Mouse (Mus musculus) C2C12 (cell line): Measurements from ENCODE around the gene Serpina6. TPM values are rescaled to one million over a fixed set of nuclear protein-coding genes. Genes with fewer than 3 reads are reported as not detected.

ENCODE experiments used
- H3K27me3 ChIP-seq: one replicate; pipeline ENCODE4 v1.6.1; 2011; ENCODE audit not compliant: control insufficient read depth, insufficient read depth, insufficient read length
- H3K36me3 ChIP-seq: one replicate; pipeline ENCODE4 v1.6.1; 2011; ENCODE audit not compliant: control insufficient read depth, insufficient read depth
- H3K4me3 ChIP-seq: one replicate; pipeline ENCODE4 v1.5.1; 2011; ENCODE audit warnings: mild to moderate bottlenecking, control low read depth; ENCODE audit not compliant: poor library complexity, insufficient read depth, severe bottlenecking
- H3K79me2 ChIP-seq: one replicate; pipeline ENCODE4 v1.6.1; 2011; ENCODE audit not compliant: control insufficient read depth, insufficient read depth
- H3K79me3 ChIP-seq: one replicate; pipeline ENCODE4 v1.6.1; 2011; ENCODE audit warnings: low read depth, control low read depth
- H3ac ChIP-seq: one replicate; pipeline ENCODE3; 2011; ENCODE audit warnings: low read depth; ENCODE audit not compliant: control insufficient read depth, insufficient read length
- CEBPB ChIP-seq: IDR thresholded peaks from one replicate; pipeline ENCODE4 v1.6.1; 2011; ENCODE audit warnings: low read depth, mild to moderate bottlenecking, control low read depth, moderate library complexity
- CTCF ChIP-seq: IDR thresholded peaks from one replicate; pipeline ENCODE4 v1.5.1; 2011; ENCODE audit not compliant: control insufficient read depth, insufficient read depth, insufficient read length
- FOSL1 ChIP-seq: IDR thresholded peaks from one replicate; pipeline ENCODE4 v1.8.0; 2011; ENCODE audit warnings: mild to moderate bottlenecking, low read length; ENCODE audit not compliant: poor library complexity, insufficient read depth, severe bottlenecking
- MAX ChIP-seq: IDR thresholded peaks from one replicate; pipeline ENCODE4 v1.6.1; 2011; ENCODE audit warnings: mild to moderate bottlenecking, control low read depth
- MYOD1 ChIP-seq: IDR thresholded peaks from one replicate; pipeline ENCODE4 v1.6.1; 2011; ENCODE audit warnings: low read depth; ENCODE audit not compliant: control insufficient read depth, insufficient read length
- MYOG ChIP-seq: IDR thresholded peaks from one replicate; pipeline ENCODE4 v1.6.1; 2011; ENCODE audit not compliant: control insufficient read depth, insufficient read length; ENCODE audit errors: extremely low read depth
- USF1 ChIP-seq: IDR thresholded peaks from one replicate; pipeline ENCODE4 v1.6.1; 2011; ENCODE audit warnings: low read depth, mild to moderate bottlenecking, control low read depth, moderate library complexity
- polyA plus RNA-seq: library from polyadenylated mRNA; unstranded; fragments of >200 nt; fragmentation: generic; extraction: Trizol; gene quantifications from one replicate; pipeline ENCODE4 v1.2.1, GENCODE M21; 2012; ENCODE audit warnings: missing spikeins

Serpina6 gene
- polyA plus RNA-seq, 1 experiment, result 0.06 TPM

DNA sequence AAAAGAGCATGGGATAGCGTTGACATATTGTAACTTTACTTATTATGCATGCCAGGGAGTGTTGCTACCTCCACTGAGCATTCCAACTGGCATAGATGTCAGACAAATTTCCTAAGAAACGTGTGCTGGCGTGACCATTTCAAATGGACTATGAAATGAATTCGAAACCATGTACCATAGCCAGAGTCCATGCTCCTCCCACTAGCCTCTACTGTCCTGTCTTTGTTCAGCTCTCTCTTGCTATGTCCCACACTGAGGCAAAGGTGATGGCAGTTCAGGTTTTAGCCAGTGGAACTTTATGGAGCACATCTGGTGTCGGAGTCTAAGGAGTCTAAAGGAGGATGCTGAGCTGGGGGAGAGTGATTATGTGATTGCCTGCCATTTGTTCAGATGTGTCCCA, 3.1 kb upstream of the Serpina6 start:
- Histone ChIP-seq H3K27me3 (no peaks in the 10 kb centered on the region), H3K36me3 (no peaks in the 10 kb centered on the region), H3K79me2 (no peaks in the 10 kb centered on the region), H3K79me3 (no peaks in the 10 kb centered on the region), H3K4me3 (no peak overlapping the region), H3ac (no peak overlapping the region)
- TF ChIP-seq USF1 (no peak), MAX (no peak), CTCF (no peak), MYOG (no peak), FOSL1 (no peak), CEBPB (no peak), MYOD1 (no peak)

DNA sequence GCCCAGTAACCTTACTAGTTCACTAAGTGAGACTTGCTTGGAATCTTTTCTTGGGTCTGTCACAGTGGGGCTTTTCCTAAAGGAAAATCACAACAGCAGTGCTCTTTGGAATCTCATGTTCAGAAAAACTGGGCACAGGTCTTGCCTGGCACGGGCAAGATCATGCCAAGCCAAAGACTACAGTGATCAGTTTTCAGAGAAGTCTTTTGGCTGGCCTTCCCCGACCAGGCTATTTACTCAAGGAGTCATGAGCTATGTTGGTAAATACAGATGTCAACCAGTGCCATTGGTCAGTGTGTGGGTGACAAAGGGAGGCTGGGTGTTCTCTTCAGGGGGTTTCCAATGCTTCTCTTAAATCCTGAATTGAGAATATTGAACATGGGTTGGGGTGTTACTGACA, 2.2 kb upstream of the Serpina6 start:
- no peaks in the 10 kb centered on the region for H3K27me3 ChIP-seq
- H3K36me3 ChIP-seq, result no peaks in the 10 kb centered on the region
- H3K79me2 ChIP-seq, result no peaks in the 10 kb centered on the region
- no peak overlapping the region for H3ac ChIP-seq
- H3K79me3 ChIP-seq, result no peaks in the 10 kb centered on the region
- no peak overlapping the region for H3K4me3 ChIP-seq
- TF ChIP-seq MAX, result no peak
- no peak for TF ChIP-seq FOSL1
- no peak for TF ChIP-seq CEBPB
- no peak for TF ChIP-seq USF1
- no peak for TF ChIP-seq CTCF
- TF ChIP-seq MYOD1, result no peak
- no peak for TF ChIP-seq MYOG

DNA sequence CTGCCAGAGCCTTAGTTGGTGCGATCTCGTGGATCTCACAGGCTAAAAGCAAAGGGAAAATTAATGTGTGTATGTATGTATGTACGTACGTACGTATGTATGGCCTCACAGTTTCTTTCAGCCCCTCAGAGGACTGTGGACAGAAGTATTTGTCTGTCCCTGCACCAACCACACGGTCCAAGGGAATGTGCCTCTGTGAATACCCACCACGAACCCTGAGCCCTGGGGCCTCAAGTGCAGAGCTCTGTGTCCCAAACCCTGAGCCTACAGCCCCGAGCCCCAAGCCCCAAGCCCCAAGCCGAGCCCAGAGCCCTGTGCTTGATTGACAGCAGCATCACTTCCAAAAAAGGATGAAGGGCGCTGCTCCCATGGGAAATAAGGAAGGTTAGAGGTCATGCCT, 979 bp upstream of the Serpina6 start:
- no peak for TF ChIP-seq CTCF
- TF ChIP-seq USF1, result no peak
- TF ChIP-seq MYOD1, result no peak
- no peak for TF ChIP-seq MAX
- TF ChIP-seq FOSL1, result no peak
- no peak for TF ChIP-seq CEBPB
- no peak for TF ChIP-seq MYOG
- Histone ChIP-seq H3K36me3 (no peaks in the 10 kb centered on the region), H3K79me3 (no peaks in the 10 kb centered on the region), H3K27me3 (no peaks in the 10 kb centered on the region), H3K79me2 (no peaks in the 10 kb centered on the region), H3K4me3 (no peak overlapping the region), H3ac (no peak overlapping the region)

DNA sequence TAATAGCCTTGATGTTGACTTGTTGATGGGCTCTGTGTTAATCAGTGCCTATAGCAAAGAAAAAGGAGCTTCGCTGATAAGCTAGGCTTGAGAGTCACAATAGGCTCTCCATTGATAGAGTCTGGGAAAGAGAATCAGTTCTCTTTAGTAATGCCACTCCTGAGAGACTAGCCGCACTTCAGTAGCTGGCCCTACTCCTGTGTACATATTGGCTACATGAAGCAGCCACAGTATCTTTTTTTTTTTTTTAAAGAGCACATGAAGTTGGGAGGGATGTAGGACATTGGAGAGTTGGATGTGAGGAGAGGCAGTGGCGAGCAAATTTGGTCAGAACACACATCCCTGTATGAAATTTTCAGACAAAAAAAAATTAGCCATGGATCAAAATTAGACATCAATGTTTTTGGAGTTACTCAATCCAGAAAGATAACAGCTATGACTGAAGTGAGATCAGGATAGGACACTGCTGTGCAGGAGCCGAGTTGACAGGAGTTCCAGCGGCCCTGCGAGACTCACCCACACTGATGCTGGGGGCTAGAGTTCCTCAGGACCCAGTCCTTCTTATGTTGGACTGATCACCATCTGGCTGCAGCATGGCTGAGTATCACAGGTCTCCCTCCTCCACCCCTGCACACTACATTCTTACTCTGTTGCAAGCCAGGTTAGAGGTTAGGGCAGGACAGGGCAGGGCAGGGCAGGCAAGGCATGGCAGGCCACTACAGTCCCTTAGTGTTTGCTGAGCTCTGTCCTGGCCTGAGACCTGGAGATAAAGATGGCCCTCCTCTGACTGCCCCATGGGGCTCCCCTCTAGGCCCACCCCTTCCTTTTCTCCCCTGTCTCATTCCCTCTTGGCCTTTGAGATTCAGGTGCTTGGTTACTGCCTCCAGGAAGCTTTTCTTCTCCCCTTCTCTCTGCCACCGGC, 1.6 kb downstream of the Serpina6 start:
- TF ChIP-seq USF1, result no peak
- no peak for TF ChIP-seq MAX
- no peak for TF ChIP-seq MYOD1
- no peak for TF ChIP-seq CTCF
- no peak for TF ChIP-seq FOSL1
- TF ChIP-seq MYOG, result no peak
- no peak for TF ChIP-seq CEBPB
- no peaks in the 10 kb centered on the region for H3K27me3 ChIP-seq
- H3K36me3 ChIP-seq, result no peaks in the 10 kb centered on the region
- no peaks in the 10 kb centered on the region for H3K79me2 ChIP-seq
- no peak overlapping the region for H3ac ChIP-seq
- no peaks in the 10 kb centered on the region for H3K79me3 ChIP-seq
- H3K4me3 ChIP-seq, result no peak overlapping the region

- no peaks in the 10 kb centered on the region for H3K79me3 ChIP-seq
- H3ac ChIP-seq, result no peak overlapping the region
- no peaks in the 10 kb centered on the region for H3K27me3 ChIP-seq
- TF ChIP-seq MYOD1, result no peak
- no peak for TF ChIP-seq FOSL1
- TF ChIP-seq MAX, result no peak
- no peak for TF ChIP-seq MYOG
- no peak for TF ChIP-seq CTCF
- no peak for TF ChIP-seq CEBPB
- TF ChIP-seq USF1, result no peak
- no peak overlapping the region for H3K4me3 ChIP-seq
- no peaks in the 10 kb centered on the region for H3K79me2 ChIP-seq
- H3K36me3 ChIP-seq, result no peaks in the 10 kb centered on the region
Measured at GRCm38 (mm10) chr12:103653836-103654235, 3.2 kb downstream of the Serpina6 start.

- Histone ChIP-seq H3K79me2 (no peaks in the 10 kb centered on the region), H3K36me3 (no peaks in the 10 kb centered on the region), H3K4me3 (no peak overlapping the region), H3K79me3 (no peaks in the 10 kb centered on the region), H3ac (no peak overlapping the region), H3K27me3 (no peaks in the 10 kb centered on the region)
- TF ChIP-seq MAX, result no peak
- TF ChIP-seq USF1, result no peak
- TF ChIP-seq CEBPB, result no peak
- no peak for TF ChIP-seq CTCF
- no peak for TF ChIP-seq MYOD1
- no peak for TF ChIP-seq MYOG
Measured at GRCm38 (mm10) chr12:103646314-103646713, 10.7 kb downstream of the Serpina6 start.
